Mouse (Mus musculus): Measurements from ENCODE around the gene Olfr875. TPM values are rescaled to one million over a fixed set of nuclear protein-coding genes. Genes with fewer than 3 reads are reported as not detected.
A peak's percentile ranks its signal among the peaks of the same experiment; 100 is the strongest.
"Not testable (repeated sequence)": the region's sequence is repeated elsewhere in the genome, so short reads cannot be mapped to it uniquely, and the experiment has no call there.

Olfr875 gene
- total and polyA plus RNA-seq, 2 experiments from 2014 or later = not detected

DNA sequence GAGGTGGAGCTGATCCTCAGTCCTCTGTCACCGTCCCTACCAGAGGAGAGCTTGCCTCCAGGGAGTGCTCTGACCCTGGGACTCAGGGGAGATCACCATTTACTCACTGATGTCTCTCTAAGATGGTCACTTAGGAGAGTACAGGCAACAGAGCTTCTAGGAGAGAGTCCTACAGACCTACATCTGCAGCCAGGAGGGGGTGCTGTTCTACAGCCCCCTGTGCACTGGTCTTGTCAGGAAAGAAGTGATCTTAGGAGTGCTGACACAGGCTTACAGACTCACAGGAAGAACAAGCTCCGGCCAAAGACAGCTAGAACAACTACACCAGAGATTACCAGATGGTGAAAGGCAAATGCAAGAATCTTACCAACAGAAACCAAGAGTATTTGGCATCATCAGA is 9.1 kb upstream of the Olfr875 start:
- no peak for ATAC-seq
- H3K9ac ChIP-seq (replicated peaks; ENCODE audit: low read length) = no peak overlapping the region
- no peak overlapping the region for H3K4me3 ChIP-seq (ENCODE audit: low read length)
- no peak for DNase-seq (ENCODE audit: low spot score)
- no peak overlapping the region for H3K4me2 ChIP-seq (ENCODE audit: low read depth, low read length)
- H3K4me1 ChIP-seq (ENCODE audit: insufficient read depth, low read length) = no peaks in the 10 kb centered on the region
- H3K9me3 ChIP-seq (ENCODE audit: low read length) = no peaks in the 10 kb centered on the region
- H3K36me3 ChIP-seq (ENCODE audit: insufficient read depth, low read length) = no peaks in the 10 kb centered on the region
- peak; percentile 32; the same call in 1 of the 2 replicates for TF ChIP-seq CTCF (IDR thresholded peaks at IDR 0.05; ENCODE audit: low read depth)
- WGBS = 71% methylated on average over 2 of the region's 2 CpGs
- no peak overlapping the region for H3K27ac ChIP-seq
- no peaks in the 10 kb centered on the region for H3K27me3 ChIP-seq (ENCODE audit: insufficient read depth, low read length)

DNA sequence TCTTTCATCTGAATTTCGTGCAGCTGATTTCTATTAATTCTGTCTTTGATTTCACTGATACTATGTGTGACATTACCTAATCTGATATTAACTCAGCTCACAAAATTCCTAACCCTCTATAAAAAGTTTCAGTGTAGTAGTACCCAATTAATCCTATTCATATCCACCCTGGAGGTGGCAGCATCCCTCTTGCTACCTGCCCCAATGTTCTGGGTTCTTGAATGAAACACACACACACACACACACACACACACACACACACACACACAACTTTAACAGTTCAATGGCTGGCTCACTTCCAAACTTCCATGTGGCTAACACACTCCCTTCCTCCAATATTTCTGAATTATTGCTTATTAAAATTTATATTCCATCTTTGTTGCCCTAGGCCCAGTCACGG is 996 bp upstream of the Olfr875 start:
- no peak for DNase-seq (ENCODE audit: low spot score)
- Histone ChIP-seq H3K9me3 (ENCODE audit: low read length) (no peaks in the 10 kb centered on the region), H3K4me1 (ENCODE audit: insufficient read depth, low read length) (no peaks in the 10 kb centered on the region), H3K27ac (no peak overlapping the region), H3K36me3 (ENCODE audit: insufficient read depth, low read length) (no peaks in the 10 kb centered on the region), H3K4me2 (ENCODE audit: low read depth, low read length) (no peak overlapping the region), H3K9ac (replicated peaks; ENCODE audit: low read length) (no peak overlapping the region), H3K4me3 (ENCODE audit: low read length) (no peak overlapping the region), H3K27me3 (ENCODE audit: insufficient read depth, low read length) (no peaks in the 10 kb centered on the region)
- WGBS = 80% methylated on average over 2 of the region's 2 CpGs
- TF ChIP-seq CTCF (IDR thresholded peaks at IDR 0.05; ENCODE audit: low read depth) = no peak
- ATAC-seq = no peak

DNA sequence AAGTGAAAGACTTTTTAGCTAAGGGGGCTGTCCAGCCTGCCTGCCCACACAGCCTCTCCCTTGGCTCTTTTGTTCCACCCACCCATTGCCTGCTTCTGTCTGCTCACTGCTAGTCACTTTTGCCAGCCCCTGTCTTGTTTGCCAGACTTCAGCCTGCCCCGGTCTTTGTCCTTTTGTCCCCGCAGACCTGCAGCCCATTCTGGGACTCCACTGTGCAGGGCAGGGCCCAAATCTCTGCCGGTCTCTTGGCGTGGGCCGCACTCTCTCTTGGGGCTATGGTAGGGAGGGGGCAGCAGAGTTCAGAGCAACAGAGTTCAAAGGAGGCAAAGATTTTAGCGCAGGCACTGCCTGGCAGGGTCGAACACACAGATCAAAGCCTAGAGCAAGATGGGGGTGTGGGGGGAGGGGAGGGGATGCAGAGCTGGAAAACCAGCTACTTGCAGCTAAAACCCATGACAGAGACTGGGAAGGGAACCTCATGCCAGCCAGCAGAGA is 11.2 kb downstream of the Olfr875 start:
- ATAC-seq = peak; percentile 91
- TF ChIP-seq CTCF (IDR thresholded peaks at IDR 0.05; ENCODE audit: low read depth) = no peak
- Histone ChIP-seq H3K27ac (peak overlapping the region; percentile 46; the same call in 1 of the 2 replicates), H3K4me1 (ENCODE audit: insufficient read depth, low read length) (peaks cover 5% of the 10 kb centered on the region; the same call in 1 of the 2 replicates), H3K4me3 (ENCODE audit: low read length) (peak overlapping the region; percentile 23), H3K9ac (replicated peaks; ENCODE audit: low read length) (no peak overlapping the region; the same call in 1 of the 2 replicates), H3K36me3 (ENCODE audit: insufficient read depth, low read length) (no peaks in the 10 kb centered on the region), H3K27me3 (ENCODE audit: insufficient read depth, low read length) (no peaks in the 10 kb centered on the region), H3K9me3 (ENCODE audit: low read length) (no peaks in the 10 kb centered on the region), H3K4me2 (ENCODE audit: low read depth, low read length) (peak overlapping the region; percentile 58)
- peak; percentile 57 for DNase-seq (ENCODE audit: low spot score)
- WGBS = 1% methylated on average over 7 of the region's 7 CpGs

DNA sequence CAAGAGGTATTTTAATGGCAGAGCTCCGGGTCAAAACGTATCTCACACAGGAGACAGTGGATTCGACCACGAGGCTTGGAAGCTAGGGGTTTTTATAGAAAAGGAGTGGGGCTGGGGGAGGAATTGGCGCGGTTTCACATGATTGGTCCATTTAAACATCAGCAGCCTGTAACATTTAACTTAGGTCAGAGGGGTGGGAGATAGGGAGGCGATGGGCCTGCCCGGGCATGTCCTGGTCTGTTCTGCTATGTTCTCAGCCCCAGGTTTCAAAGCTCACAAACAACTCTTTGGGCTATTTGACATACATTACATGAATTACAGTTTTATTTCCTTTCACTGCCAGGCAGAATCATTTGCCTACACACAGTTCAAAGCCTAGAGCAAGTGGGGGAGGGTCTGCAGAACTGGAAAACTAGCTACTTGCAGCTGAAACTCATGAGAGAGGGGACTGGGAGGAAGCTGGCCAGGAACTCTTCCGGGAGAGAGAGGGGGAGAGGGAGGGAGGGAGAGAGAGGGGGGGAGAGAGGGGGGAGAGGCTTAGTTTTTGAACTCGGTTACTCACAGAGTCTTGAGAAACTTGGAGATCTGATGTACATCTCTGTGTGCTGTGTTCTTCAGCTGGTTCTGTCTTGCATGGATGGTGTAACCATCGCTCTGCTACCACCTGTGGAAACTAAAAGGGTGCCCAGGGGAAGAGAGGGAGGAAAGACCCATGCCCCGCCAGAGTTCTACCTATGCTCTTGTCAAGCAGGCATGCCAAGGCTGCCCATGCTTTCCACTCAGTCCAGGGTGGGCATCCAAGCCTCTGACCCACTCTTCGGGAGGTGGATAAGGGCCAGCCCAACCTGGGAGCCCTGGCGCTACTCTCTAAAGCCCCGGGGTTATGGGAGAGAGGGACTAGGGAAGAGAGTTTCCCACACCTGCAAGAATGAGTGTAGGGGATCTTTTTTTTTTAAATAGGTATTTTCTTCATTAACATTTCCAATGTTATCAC is 12.0 kb downstream of the Olfr875 start:
- H3K36me3 ChIP-seq (ENCODE audit: insufficient read depth, low read length); H3K4me3 ChIP-seq (ENCODE audit: low read length); H3K9ac ChIP-seq (replicated peaks; ENCODE audit: low read length); H3K9me3 ChIP-seq (ENCODE audit: low read length); H3K4me1 ChIP-seq (ENCODE audit: insufficient read depth, low read length); H3K27me3 ChIP-seq (ENCODE audit: insufficient read depth, low read length): not testable (repeated sequence)
- Histone ChIP-seq H3K27ac (peak overlapping the region; percentile 46; the same call in 1 of the 2 replicates), H3K4me2 (ENCODE audit: low read depth, low read length) (peak overlapping the region; percentile 58)
- DNase-seq (ENCODE audit: low spot score) = peak; percentile 8
- WGBS = 56% methylated on average over 10 of the region's 15 CpGs
- ATAC-seq = peak; percentile 61; the same call in 1 of the 2 replicates

DNA sequence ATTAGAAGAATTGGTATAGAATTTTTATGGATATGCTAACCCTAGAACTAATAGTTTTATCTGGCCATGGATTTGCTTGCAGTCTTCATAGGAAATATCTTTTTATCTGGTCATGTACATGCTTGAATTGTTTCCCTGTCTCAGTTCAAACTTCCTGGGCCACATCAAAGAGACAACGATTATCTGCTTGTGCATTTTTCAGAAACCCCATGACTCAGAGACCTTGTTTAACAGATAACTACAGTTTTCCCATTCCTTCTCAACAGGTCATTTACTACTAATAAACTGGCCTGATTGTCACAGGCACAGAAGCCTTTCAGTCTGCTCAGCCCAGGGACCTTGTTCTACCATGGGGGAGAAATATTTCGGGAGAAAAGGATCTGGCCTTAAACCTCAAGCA is 14.8 kb downstream of the Olfr875 start:
- no peaks in the 10 kb centered on the region for H3K9me3 ChIP-seq (ENCODE audit: low read length)
- no peak for TF ChIP-seq CTCF (IDR thresholded peaks at IDR 0.05; ENCODE audit: low read depth)
- no peaks in the 10 kb centered on the region for H3K36me3 ChIP-seq (ENCODE audit: insufficient read depth, low read length)
- no peak for ATAC-seq
- H3K4me2 ChIP-seq (ENCODE audit: low read depth, low read length) = no peak overlapping the region
- no peak overlapping the region for H3K9ac ChIP-seq (replicated peaks; ENCODE audit: low read length)
- H3K27ac ChIP-seq = no peak overlapping the region
- 92% methylated on average over 2 of the region's 2 CpGs for WGBS
- H3K4me3 ChIP-seq (ENCODE audit: low read length) = no peak overlapping the region
- peaks cover 5% of the 10 kb centered on the region; the same call in 1 of the 2 replicates for H3K4me1 ChIP-seq (ENCODE audit: insufficient read depth, low read length)
- no peaks in the 10 kb centered on the region for H3K27me3 ChIP-seq (ENCODE audit: insufficient read depth, low read length)
- no peak for DNase-seq (ENCODE audit: low spot score)

DNA sequence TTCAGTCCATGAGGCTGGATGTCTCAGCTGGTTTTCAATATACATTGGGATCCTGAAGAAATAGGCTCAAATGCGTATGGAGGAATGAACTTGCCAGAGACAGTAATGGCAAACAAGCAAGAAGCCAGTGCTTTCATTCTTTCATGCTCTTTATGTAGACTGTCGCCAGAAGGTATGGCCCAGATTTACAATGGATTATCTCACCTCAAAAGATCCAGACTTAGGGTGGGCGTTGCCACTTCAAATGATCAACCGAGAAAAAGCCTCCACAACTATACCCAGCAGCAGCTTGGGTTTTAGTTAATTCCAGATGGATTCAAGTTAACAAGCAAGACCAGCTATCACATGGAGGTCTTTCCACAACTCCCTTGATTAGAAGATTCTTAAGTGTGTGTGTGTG is 30.4 kb downstream of the Olfr875 start:
- H3K27ac ChIP-seq = no peak overlapping the region
- TF ChIP-seq CTCF (IDR thresholded peaks at IDR 0.05; ENCODE audit: low read depth) = no peak
- no peaks in the 10 kb centered on the region for H3K9me3 ChIP-seq (ENCODE audit: low read length)
- DNase-seq (ENCODE audit: low spot score) (no peak), ATAC-seq (no peak)
- 90% methylated on average over 4 of the region's 4 CpGs for WGBS
- H3K27me3 ChIP-seq (ENCODE audit: insufficient read depth, low read length) = no peaks in the 10 kb centered on the region
- H3K4me2 ChIP-seq (ENCODE audit: low read depth, low read length) = no peak overlapping the region
- no peak overlapping the region for H3K4me3 ChIP-seq (ENCODE audit: low read length)
- H3K4me1 ChIP-seq (ENCODE audit: insufficient read depth, low read length) = no peaks in the 10 kb centered on the region
- no peak overlapping the region for H3K9ac ChIP-seq (replicated peaks; ENCODE audit: low read length)
- no peaks in the 10 kb centered on the region for H3K36me3 ChIP-seq (ENCODE audit: insufficient read depth, low read length)

DNA sequence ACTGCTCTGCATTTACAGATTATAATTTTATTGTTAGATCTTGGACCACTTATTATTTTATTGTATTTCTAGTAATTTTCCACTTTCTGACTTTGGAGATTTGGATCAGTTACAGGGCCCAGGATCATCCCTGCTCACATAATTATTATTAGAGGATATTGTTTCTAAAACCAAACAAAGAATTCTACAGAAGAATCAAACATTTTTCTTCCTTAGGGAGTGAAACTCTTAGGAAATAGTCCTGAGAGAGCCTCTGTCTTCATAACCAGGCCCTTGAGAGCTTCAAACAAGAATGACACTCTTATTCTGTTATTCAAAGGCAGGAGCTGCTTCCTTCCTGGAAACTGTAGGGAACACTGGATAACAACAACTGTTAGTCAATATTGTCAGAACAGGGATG is 31.1 kb downstream of the Olfr875 start, which contains the start of gene Olfr876:
Olfr876 (plus strand) TSS at position 301 of the 400 bp plus-strand sequence.
- ATAC-seq = no peak
- H3K9ac ChIP-seq (replicated peaks; ENCODE audit: low read length) = no peak within 1 kb of the TSS
- no peak for DNase-seq (ENCODE audit: low spot score)
- H3K4me2 ChIP-seq (ENCODE audit: low read depth, low read length) = no peak within 1 kb of the TSS
- no peak within 1 kb of the TSS for H3K27ac ChIP-seq
- H3K4me1 ChIP-seq (ENCODE audit: insufficient read depth, low read length) = no peaks in the 10 kb centered on the region
- H3K27me3 ChIP-seq (ENCODE audit: insufficient read depth, low read length) = no peaks in the 10 kb centered on the region
- no peak for TF ChIP-seq CTCF (IDR thresholded peaks at IDR 0.05; ENCODE audit: low read depth)
- H3K36me3 ChIP-seq (ENCODE audit: insufficient read depth, low read length) = no peaks in the 10 kb centered on the region
- no peak within 1 kb of the TSS for H3K4me3 ChIP-seq (ENCODE audit: low read length)
- no peaks in the 10 kb centered on the region for H3K9me3 ChIP-seq (ENCODE audit: low read length)

All from hindbrain, postnatal 0 days (tissue).